Mouse (Mus musculus): Measurements from ENCODE around the gene Man2a2.

- TF ChIP-seq CTCF (IDR thresholded peaks at IDR 0.05) (no peak), EP300 (IDR thresholded peaks at IDR 0.05) (no peak)
These were observed 29.4 kb downstream of the Man2a2 start for GRCm38 (mm10) chr7:80341793-80342192.

Data from lung, postnatal 0 days (tissue).